Mouse (Mus musculus): Measurements from ENCODE around the gene Fbxw21. TPM values are rescaled to one million over a fixed set of nuclear protein-coding genes. Genes with fewer than 3 reads are reported as not detected.

Gene Fbxw21
- polyA plus RNA-seq, 1 experiment = not detected

DNA sequence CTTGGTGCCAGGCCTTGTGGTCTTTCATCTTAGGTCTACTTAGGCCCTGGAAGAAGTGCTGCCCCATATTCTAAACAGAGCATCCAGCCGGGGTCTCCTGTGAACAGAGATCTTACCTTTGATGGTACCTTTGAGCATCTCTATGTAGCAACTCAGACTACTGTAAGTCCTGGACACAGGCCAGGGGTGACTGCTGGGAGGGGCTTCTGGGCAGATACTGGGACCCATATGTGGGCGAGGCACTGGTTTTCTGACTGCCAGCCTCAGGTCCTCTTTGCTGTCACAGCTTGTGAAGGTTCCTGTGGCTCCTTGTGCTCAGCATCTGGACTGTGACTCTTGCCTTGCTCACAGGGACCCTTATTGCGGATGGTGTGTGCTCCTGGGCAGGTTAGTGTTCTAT is 59.3 kb downstream of the Fbxw21 start:
- Histone ChIP-seq H3K36me3 (replicated peaks; ENCODE audit: low read length) (no peaks in the 10 kb centered on the region), H3K4me3 (replicated peaks) (no peak overlapping the region), H3K4me1 (peaks cover 22% of the 10 kb centered on the region), H3K9me3 (no peaks in the 10 kb centered on the region), H3K27me3 (replicated peaks) (peaks cover 87% of the 10 kb centered on the region)
- TF ChIP-seq GATA1 (IDR thresholded peaks at IDR 0.05; ENCODE audit: borderline replicate concordance, low read length) (no peak), FLI1 (IDR thresholded peaks at IDR 0.05; ENCODE audit: low read length) (no peak)

- Histone ChIP-seq H3K4me1 (peaks cover 28% of the 10 kb centered on the region), H3K9me3 (no peaks in the 10 kb centered on the region), H3K27me3 (replicated peaks) (peaks cover 93% of the 10 kb centered on the region), H3K36me3 (replicated peaks; ENCODE audit: low read length) (no peaks in the 10 kb centered on the region), H3K4me3 (replicated peaks) (no peak overlapping the region)
- TF ChIP-seq GATA1 (IDR thresholded peaks at IDR 0.05; ENCODE audit: borderline replicate concordance, low read length) (no peak), FLI1 (IDR thresholded peaks at IDR 0.05; ENCODE audit: low read length) (no peak)
These were observed 59.9 kb downstream of the Fbxw21 start for GRCm38 (mm10) chr9:109101933-109102445.

DNA sequence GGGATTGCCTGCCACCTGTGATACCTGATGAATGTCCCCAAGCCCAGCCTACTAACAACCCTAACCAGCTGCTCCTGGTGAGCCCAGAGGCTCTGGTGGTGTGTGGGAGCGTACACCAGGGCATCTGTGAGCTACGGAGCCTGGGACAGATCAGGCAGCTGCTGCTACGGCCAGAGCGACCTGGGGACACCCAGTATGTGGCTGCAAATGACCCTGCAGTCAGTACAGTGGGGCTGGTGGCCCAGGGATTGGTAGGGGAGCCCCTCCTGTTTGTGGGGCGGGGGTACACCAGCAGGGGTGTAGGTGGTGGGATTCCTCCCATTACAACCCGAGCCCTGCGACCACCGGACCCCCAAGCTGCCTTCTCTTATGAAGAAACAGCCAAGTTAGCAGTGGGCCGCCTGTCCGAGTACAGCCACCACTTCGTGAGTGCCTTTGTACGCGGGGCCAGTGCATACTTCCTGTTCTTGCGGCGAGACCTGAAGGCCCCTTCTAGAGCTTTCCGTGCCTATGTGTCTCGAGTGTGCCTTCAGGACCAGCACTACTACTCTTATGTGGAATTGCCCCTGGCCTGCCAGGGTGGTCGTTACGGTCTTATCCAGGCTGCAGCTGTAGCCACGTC is 61.4 kb downstream of the Fbxw21 start:
- Histone ChIP-seq H3K36me3 (replicated peaks; ENCODE audit: low read length) (no peaks in the 10 kb centered on the region), H3K27me3 (replicated peaks) (peaks cover 93% of the 10 kb centered on the region), H3K4me3 (replicated peaks) (no peak overlapping the region), H3K9me3 (no peaks in the 10 kb centered on the region), H3K4me1 (peaks cover 24% of the 10 kb centered on the region)
- TF ChIP-seq FLI1 (IDR thresholded peaks at IDR 0.05; ENCODE audit: low read length) (no peak), GATA1 (IDR thresholded peaks at IDR 0.05; ENCODE audit: borderline replicate concordance, low read length) (no peak)

DNA sequence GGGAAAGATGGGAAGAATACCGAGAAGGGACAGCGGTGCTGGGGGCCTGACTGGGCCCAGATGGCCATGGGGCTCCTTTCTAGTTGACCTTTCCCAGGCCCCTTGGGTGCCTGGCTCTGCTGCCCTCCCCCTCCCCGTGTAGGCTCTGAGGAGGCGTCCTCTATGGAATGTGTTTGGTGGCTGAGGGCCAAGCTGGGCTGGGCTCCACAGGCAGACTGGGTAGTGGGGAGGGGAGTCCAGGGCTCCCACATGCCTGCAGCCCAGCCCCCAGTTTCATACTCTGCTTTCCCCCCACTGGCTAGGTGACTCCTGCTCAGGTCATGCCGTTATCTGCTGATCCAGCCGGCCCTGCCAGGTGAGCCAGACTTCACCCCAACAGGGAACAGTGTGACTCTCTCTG is 62.9 kb downstream of the Fbxw21 start:
- Histone ChIP-seq H3K27me3 (replicated peaks) (peaks cover 93% of the 10 kb centered on the region), H3K36me3 (replicated peaks; ENCODE audit: low read length) (no peaks in the 10 kb centered on the region)
- no peak for TF ChIP-seq GATA1 (IDR thresholded peaks at IDR 0.05; ENCODE audit: borderline replicate concordance, low read length)

GRCm38 (mm10) chr9:109098366-109098765 is 63.5 kb downstream of the Fbxw21 start:
- Histone ChIP-seq H3K4me1 (peaks cover 30% of the 10 kb centered on the region), H3K9me3 (no peaks in the 10 kb centered on the region), H3K4me3 (replicated peaks) (no peak overlapping the region), H3K36me3 (replicated peaks; ENCODE audit: low read length) (peaks cover under 1% of the 10 kb centered on the region), H3K27me3 (replicated peaks) (peaks cover 88% of the 10 kb centered on the region)
- TF ChIP-seq GATA1 (IDR thresholded peaks at IDR 0.05; ENCODE audit: borderline replicate concordance, low read length) (no peak), FLI1 (IDR thresholded peaks at IDR 0.05; ENCODE audit: low read length) (no peak)

More for the DNA sequence above, 62.9 kb downstream of the Fbxw21 start:
- Histone ChIP-seq H3K9me3 (no peaks in the 10 kb centered on the region), H3K4me3 (replicated peaks) (no peak overlapping the region), H3K4me1 (peaks cover 30% of the 10 kb centered on the region)

DNA sequence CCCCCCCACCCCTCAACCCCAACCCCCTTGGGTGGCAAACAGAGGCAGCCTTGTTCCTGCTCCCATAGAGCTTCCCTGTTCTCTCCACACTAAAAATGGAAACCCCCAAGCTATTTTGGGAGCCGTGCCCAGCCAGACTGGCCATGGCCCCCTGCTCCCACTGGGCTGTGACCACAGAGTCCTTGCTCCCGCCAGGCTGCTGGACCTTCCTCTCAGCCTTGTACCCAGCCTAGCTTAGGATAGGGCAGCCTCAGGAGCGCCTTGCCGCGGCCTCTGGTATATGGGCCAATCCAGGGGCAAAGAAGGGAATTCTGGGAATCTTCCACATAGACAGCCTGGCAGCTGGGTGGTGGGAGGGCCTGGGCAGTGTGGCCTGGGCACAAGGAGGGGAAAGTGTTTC is 64.0 kb downstream of the Fbxw21 start:
- Histone ChIP-seq H3K4me1 (peaks cover 30% of the 10 kb centered on the region), H3K27me3 (replicated peaks) (peaks cover 84% of the 10 kb centered on the region), H3K9me3 (no peaks in the 10 kb centered on the region), H3K4me3 (replicated peaks) (no peak overlapping the region), H3K36me3 (replicated peaks; ENCODE audit: low read length) (peaks cover 6% of the 10 kb centered on the region)
- TF ChIP-seq GATA1 (IDR thresholded peaks at IDR 0.05; ENCODE audit: borderline replicate concordance, low read length) (no peak), FLI1 (IDR thresholded peaks at IDR 0.05; ENCODE audit: low read length) (no peak)

- Histone ChIP-seq H3K27me3 (replicated peaks) (peaks cover 79% of the 10 kb centered on the region), H3K4me3 (replicated peaks) (no peak overlapping the region), H3K36me3 (replicated peaks; ENCODE audit: low read length) (peaks cover 11% of the 10 kb centered on the region), H3K9me3 (no peaks in the 10 kb centered on the region), H3K4me1 (peaks cover 30% of the 10 kb centered on the region)
- TF ChIP-seq GATA1 (IDR thresholded peaks at IDR 0.05; ENCODE audit: borderline replicate concordance, low read length) = no peak
- no peak for TF ChIP-seq FLI1 (IDR thresholded peaks at IDR 0.05; ENCODE audit: low read length)
These were observed 64.5 kb downstream of the Fbxw21 start for GRCm38 (mm10) chr9:109097291-109097690.

DNA sequence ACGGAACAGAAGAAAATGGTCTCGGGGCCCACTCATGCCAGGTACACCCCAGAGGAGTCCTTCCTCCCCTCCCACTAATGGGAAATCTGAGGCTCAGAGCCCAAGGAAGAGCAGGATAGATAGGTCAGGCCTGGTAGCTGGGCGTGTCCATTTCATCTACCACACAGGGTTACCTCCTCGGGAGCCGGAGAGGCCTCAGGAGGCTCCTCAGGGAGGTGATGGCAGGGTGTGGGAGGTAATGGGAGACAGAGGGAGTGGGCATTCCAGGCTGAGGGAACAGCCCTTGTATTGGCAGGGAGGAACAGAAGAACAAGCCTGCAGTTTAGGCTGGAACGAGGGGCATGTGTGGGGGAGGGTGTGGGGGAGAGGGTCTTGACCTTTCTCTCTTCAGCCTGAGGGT is 65.0 kb downstream of the Fbxw21 start:
- Histone ChIP-seq H3K36me3 (replicated peaks; ENCODE audit: low read length) (peaks cover 15% of the 10 kb centered on the region), H3K4me3 (replicated peaks) (no peak overlapping the region), H3K4me1 (peaks cover 30% of the 10 kb centered on the region)

DNA sequence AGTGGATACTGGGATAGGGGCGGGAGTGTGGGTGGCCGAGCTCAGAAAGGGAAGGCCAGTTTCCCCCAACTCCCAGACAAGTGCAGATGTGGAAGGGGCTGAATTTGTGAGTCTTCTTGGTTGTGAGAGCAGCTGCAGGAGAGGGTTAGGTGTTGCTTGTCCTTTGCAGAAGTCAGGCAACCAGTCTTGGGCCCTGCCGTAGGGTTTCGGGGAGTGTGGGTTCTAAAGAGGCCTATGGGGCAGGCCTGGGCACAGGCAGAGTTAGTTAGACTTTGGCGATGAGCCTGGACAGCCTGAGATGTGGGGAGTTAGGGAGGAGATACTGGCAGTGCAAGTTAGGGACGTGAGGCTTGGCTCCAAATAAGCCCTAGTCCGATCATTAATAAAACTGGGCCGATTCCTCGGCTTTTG is 65.6 kb downstream of the Fbxw21 start:
- Histone ChIP-seq H3K27me3 (replicated peaks) (peaks cover 72% of the 10 kb centered on the region), H3K4me3 (replicated peaks) (no peak overlapping the region), H3K36me3 (replicated peaks; ENCODE audit: low read length) (peaks cover 21% of the 10 kb centered on the region), H3K9me3 (no peaks in the 10 kb centered on the region), H3K4me1 (peaks cover 30% of the 10 kb centered on the region)
- TF ChIP-seq GATA1 (IDR thresholded peaks at IDR 0.05; ENCODE audit: borderline replicate concordance, low read length) (no peak), FLI1 (IDR thresholded peaks at IDR 0.05; ENCODE audit: low read length) (no peak)

More for the DNA sequence above, 65.0 kb downstream of the Fbxw21 start:
- peaks cover 75% of the 10 kb centered on the region for H3K27me3 ChIP-seq (replicated peaks)
- H3K9me3 ChIP-seq = no peaks in the 10 kb centered on the region
- TF ChIP-seq GATA1 (IDR thresholded peaks at IDR 0.05; ENCODE audit: borderline replicate concordance, low read length) (no peak), FLI1 (IDR thresholded peaks at IDR 0.05; ENCODE audit: low read length) (no peak)

GRCm38 (mm10) chr9:109095137-109095982 is 66.5 kb downstream of the Fbxw21 start, which contains the start of gene Plxnb1:
Plxnb1 (plus strand) TSS chr9:109095389.
- Histone ChIP-seq H3K4me1 (peaks cover 26% of the 10 kb centered on the region), H3K9me3 (no peaks in the 10 kb centered on the region), H3K36me3 (replicated peaks; ENCODE audit: low read length) (peaks cover 30% of the 10 kb centered on the region), H3K4me3 (replicated peaks) (peak within 1 kb of the TSS; percentile 91), H3K27me3 (replicated peaks) (peaks cover 65% of the 10 kb centered on the region)
- TF ChIP-seq GATA1 (IDR thresholded peaks at IDR 0.05; ENCODE audit: borderline replicate concordance, low read length) = no peak
